Comparison of ENCODE assay signal across 9 mouse cellular contexts in genomic region chr12:101102648-101103047, GRCm38 (mm10). TPM values are rescaled to one million over a fixed set of nuclear protein-coding genes. Genes with fewer than 3 reads are reported as not detected.
A peak's percentile ranks its signal among the peaks of the same experiment; 100 is the strongest.
DNase-seq lines count a peak whose midpoint lies in the region; ATAC-seq lines count a peak whose summit lies in the region.
"Had no signal": no experiment of that assay in that cellular context is flagged by ENCODE, and none has a peak within 500 bp of the region (broad histone marks: within the 10 kb centered on the region; RNA-seq: fewer than 3 reads in every experiment).

No protein-coding gene starts in this region.

- H3K9ac ChIP-seq in midbrain, embryonic 14.5 days (replicated peaks; ENCODE audit: low read length): no peak overlapping the region

- no peaks in the 10 kb centered on the region for H3K36me3 ChIP-seq in midbrain, embryonic 14.5 days (ENCODE audit: control insufficient read depth, insufficient read depth, low read length)
- no peaks in the 10 kb centered on the region for H3K36me3 ChIP-seq in midbrain, embryonic 10.5 days

- no peaks in the 10 kb centered on the region for H3K4me1 ChIP-seq in midbrain, embryonic 14.5 days (ENCODE audit: control insufficient read depth, insufficient read depth, low read length)
- H3K4me1 ChIP-seq in midbrain, embryonic 10.5 days: no peaks in the 10 kb centered on the region
- H3K4me1 ChIP-seq: megakaryocyte, embryonic 14.5 days had no signal

- H3K4me2 ChIP-seq in midbrain, embryonic 14.5 days (ENCODE audit: low read length): no peak overlapping the region

- WGBS in midbrain, embryonic 14.5 days: 81% methylated on average over 3 of the region's 3 CpGs
- WGBS in midbrain, embryonic 10.5 days: 77% methylated on average over 3 of the region's 3 CpGs

- ATAC-seq in midbrain, embryonic 14.5 days (ENCODE audit: low FRiP score, low TSS enrichment): no peak
- ATAC-seq in inflammation-experienced regulatory T-cells, adult 6 months: peak; percentile 71

- H3K4me3 ChIP-seq in midbrain, embryonic 14.5 days (replicated peaks; ENCODE audit: low read depth, low read length): no peak overlapping the region
- no peak overlapping the region for H3K4me3 ChIP-seq in midbrain, embryonic 10.5 days
- H3K4me3 ChIP-seq: megakaryocyte, embryonic 14.5 days had no signal

- peak; percentile 11 to 66 for DNase-seq in adrenal gland, adult (ENCODE audit: inconsistent age in 2 of 2, low spot score in 1 of 2)
- no peak for DNase-seq in adrenal gland, postnatal 4 days (ENCODE audit: low spot score in 2 of 2)
- peak; percentile 15 for DNase-seq in midbrain, embryonic 14.5 days
- DNase-seq in midbrain, embryonic 10.5 days (ENCODE audit: low spot score): no peak
- peak; percentile 30 to 50 for DNase-seq in lung, postnatal 4 days
- no peak for DNase-seq in frontal cortex, postnatal 25 days (ENCODE audit: low spot score in 2 of 2)
- DNase-seq in ovary, postnatal 10 days (ENCODE audit: low spot score): no peak

- H3K27ac ChIP-seq in midbrain, embryonic 14.5 days (replicated peaks; ENCODE audit: low read depth, low read length): no peak overlapping the region
- H3K27ac ChIP-seq in midbrain, embryonic 10.5 days (replicated peaks): no peak overlapping the region

- H3K27me3 ChIP-seq in midbrain, embryonic 14.5 days (ENCODE audit: control insufficient read depth, insufficient read depth, low read length): no peaks in the 10 kb centered on the region
- H3K27me3 ChIP-seq in midbrain, embryonic 10.5 days (ENCODE audit: low read depth, poor library complexity, severe bottlenecking): no peaks in the 10 kb centered on the region

- no peaks in the 10 kb centered on the region for H3K9me3 ChIP-seq in midbrain, embryonic 14.5 days (ENCODE audit: control insufficient read depth, low read length)
- peaks cover 11% of the 10 kb centered on the region; the same call in 1 of the 2 replicates for H3K9me3 ChIP-seq in midbrain, embryonic 10.5 days (replicated peaks)

RNA-seq across cellular contexts. Expression of gene Ppp4r3a, which starts 19.1 kb away (rescaled TPM):
- 10 to 100 TPM; 70.1 to 76.8 TPM for total RNA-seq in adrenal gland, postnatal 4 days (2021)
- polyA plus RNA-seq in midbrain, embryonic 14.5 days (2014; fragmentation: Nextera tagmentation; extraction: Ambion mirVana): 27.0 and 33.0 TPM in 2 replicates
- 51.5 and 52.1 TPM in 2 replicates for polyA plus RNA-seq in midbrain, embryonic 10.5 days (2016; fragmentation: Nextera tagmentation; extraction: Ambion mirVana)
- polyA plus RNA-seq in inflammation-experienced regulatory T-cells, adult 6 months (2017; shearing (Covaris generic)): 10 to 100 TPM; 29.1 to 41.7 (median 32.4) TPM

Comparison
In these comparisons a context has a peak if more than half of its experiments do, and no peak if none do; other contexts are left out.
1. DNase-seq: peak in adrenal gland, adult (2 of 2), midbrain, embryonic 14.5 days (single experiment) and lung, postnatal 4 days (2 of 2); none in adrenal gland, postnatal 4 days (0 of 2), midbrain, embryonic 10.5 days (single experiment), frontal cortex, postnatal 25 days (0 of 2) and ovary, postnatal 10 days (single experiment).